25 mouse cellular contexts compared by ENCODE assay signal in genomic region chr9:114506564-114506963, GRCm38 (mm10). TPM values are rescaled to one million over a fixed set of nuclear protein-coding genes. Genes with fewer than 3 reads are reported as not detected.
DNase-seq lines count a peak whose midpoint lies in the region; ATAC-seq and TF ChIP-seq lines count a peak whose summit lies in the region.
"Had no signal": no experiment of that assay in that cellular context is flagged by ENCODE, and none has a peak within 500 bp of the region (broad histone marks: within the 10 kb centered on the region; RNA-seq: fewer than 3 reads in every experiment).

No protein-coding gene starts in this region.

- no peak overlapping the region for H3K4me3 ChIP-seq in lung, postnatal 0 days (ENCODE audit: low read depth, low read length)
- no peak overlapping the region for H3K4me3 ChIP-seq in lung, adult 2 months (replicated peaks; ENCODE audit: extremely low read depth, low read depth, low read length)
- H3K4me3 ChIP-seq in ES-Bruce4 (ENCODE audit: low read depth, low read length) = no peak overlapping the region

- whole genome bisulfite sequencing in lung, postnatal 0 days = 54% methylated on average over 4 of the region's 4 CpGs
- 56% methylated on average over 4 of the region's 4 CpGs for whole genome bisulfite sequencing in lung, adult 2 months

- H3K9me3 ChIP-seq in lung, postnatal 0 days (ENCODE audit: low read length) = no peaks in the 10 kb centered on the region
- H3K9me3 ChIP-seq in ES-Bruce4 (replicated peaks; ENCODE audit: control insufficient read depth, insufficient read depth, low read length, poor library complexity, severe bottlenecking) = no peaks in the 10 kb centered on the region
- H3K9me3 ChIP-seq: G1E had no signal

- no peak for TF ChIP-seq EP300 in lung, postnatal 0 days (IDR thresholded peaks at IDR 0.05)
- no peak for TF ChIP-seq EP300 in ES-Bruce4 (IDR thresholded peaks at IDR 0.05; ENCODE audit: insufficient read depth, low read depth, low read length)

- no peaks in the 10 kb centered on the region for H3K36me3 ChIP-seq in lung, postnatal 0 days (ENCODE audit: insufficient read depth, low read length)
- peaks cover 40% of the 10 kb centered on the region for H3K36me3 ChIP-seq in ES-Bruce4 (ENCODE audit: control insufficient read depth, insufficient read depth, low read length, poor library complexity, severe bottlenecking)
- H3K36me3 ChIP-seq: G1E had no signal

- TF ChIP-seq CTCF in lung, postnatal 0 days (IDR thresholded peaks at IDR 0.05) = no peak
- TF ChIP-seq CTCF in lung, adult 2 months (IDR thresholded peaks at IDR 0.05; ENCODE audit: insufficient read depth, low read length) = no peak
- TF ChIP-seq CTCF in ES-Bruce4 (IDR thresholded peaks at IDR 0.05; ENCODE audit: low read depth, low read length) = no peak

- H3K4me2 ChIP-seq in lung, postnatal 0 days (replicated peaks; ENCODE audit: low read depth, low read length) = no peak overlapping the region

- H3K27me3 ChIP-seq in lung, postnatal 0 days (replicated peaks; ENCODE audit: insufficient read depth, low read length) = no peaks in the 10 kb centered on the region
- H3K27me3 ChIP-seq in ES-Bruce4 (ENCODE audit: control insufficient read depth, insufficient read depth, low read length, poor library complexity, severe bottlenecking) = no peaks in the 10 kb centered on the region
- H3K27me3 ChIP-seq: CH12.LX, Patski had no signal

- H3K9ac ChIP-seq in lung, postnatal 0 days (replicated peaks; ENCODE audit: low read depth) = no peak overlapping the region
- H3K9ac ChIP-seq in ES-Bruce4 (ENCODE audit: low read depth, poor library complexity, severe bottlenecking) = no peak overlapping the region

- DNase-seq in lung, postnatal 0 days (ENCODE audit: low spot score) = no peak
- no peak for DNase-seq in lung, adult 2 months
- peak; percentile 84 for DNase-seq in 416B (ENCODE audit: low read depth)
- no peak for DNase-seq in frontal cortex, adult 2 months (ENCODE audit: extremely low spot score in 1 of 2, low spot score in 1 of 2)
- DNase-seq in kidney, postnatal 25 days = no peak
- DNase-seq: adrenal gland, adult 2 months; adrenal gland, adult 8-10 months; adrenal gland, postnatal 10 days; adrenal gland, postnatal 14 days; adrenal gland, postnatal 25 days; adrenal gland, postnatal 36 days; B cell, adult 2 months; cerebellum, adult 11 months; cerebellum, adult 11-12 months; cerebellum, adult 18-20 months; cerebellum, adult 2 months; cerebellum, adult 8-10 months had no signal

- H3K4me1 ChIP-seq in lung, postnatal 0 days (ENCODE audit: insufficient read depth, low read depth, low read length) = no peaks in the 10 kb centered on the region
- H3K4me1 ChIP-seq in lung, adult 2 months (ENCODE audit: control insufficient read depth, insufficient read depth, low read length) = no peaks in the 10 kb centered on the region
- H3K4me1 ChIP-seq in ES-Bruce4 (ENCODE audit: control insufficient read depth, insufficient read depth, low read length) = peaks cover 1% of the 10 kb centered on the region

- no peak for TF ChIP-seq POLR2A in lung, adult 2 months (IDR thresholded peaks at IDR 0.05; ENCODE audit: borderline replicate concordance, extremely low read depth, low read depth, low read length)
- TF ChIP-seq POLR2A in ES-Bruce4 (IDR thresholded peaks at IDR 0.05; ENCODE audit: insufficient read depth, low read length) = no peak

- ATAC-seq in lung, postnatal 0 days = peak; percentile 57
- ATAC-seq: Patski had no signal

- H3K27ac ChIP-seq in lung, postnatal 0 days (ENCODE audit: low read length) = no peak overlapping the region
- peak overlapping the region; percentile 39 for H3K27ac ChIP-seq in ES-Bruce4 (ENCODE audit: insufficient read depth, low read length)

RNA-seq across cellular contexts. Expression of gene Ccr4, which starts 1.8 kb away (rescaled TPM):
- polyA plus RNA-seq in lung, postnatal 0 days (2015; fragmentation: Nextera tagmentation; extraction: Ambion mirVana) = not detected in 2 replicates
- polyA plus RNA-seq in lung, adult 2 months (2012; rRNA removed) = 0.69 and 0.75 TPM in 2 replicates
- 0.57 and 1.4 TPM in 2 replicates for polyA plus RNA-seq in ES-Bruce4 (2011; ENCODE audit: insufficient read depth, insufficient read length, low read depth, missing spikeins)
- polyA plus RNA-seq in frontal cortex, adult 2 months (2012; rRNA removed) = not detected in 2 replicates
- polyA plus RNA-seq: adrenal gland, adult 2 months; brain, embryonic 14.5 days; C2C12; cerebellum, adult 2 months; G1E; Patski had no signal

RNA-seq across cellular contexts. Expression of gene C130032M10Rik, which starts 8.9 kb away (rescaled TPM):
- polyA plus RNA-seq in lung, postnatal 0 days (2015; fragmentation: Nextera tagmentation; extraction: Ambion mirVana) = 0.33 TPM in 1 of 2 replicates, not detected in the other
- polyA plus RNA-seq in lung, adult 2 months (2012; rRNA removed) = not detected in 2 replicates
- polyA plus RNA-seq in ES-Bruce4 (2011; ENCODE audit: insufficient read depth, insufficient read length, low read depth, missing spikeins) = not detected in 2 replicates
- polyA plus RNA-seq in frontal cortex, adult 2 months (2012; rRNA removed) = 0.17 TPM in 1 of 2 replicates, not detected in the other
- polyA plus RNA-seq: activated CD4-positive, CD25-positive, alpha-beta regulatory T cell, adult 4 months; adrenal gland, adult 2 months; brain, embryonic 14.5 days; C2C12; CD4-positive, CD25-positive, alpha-beta regulatory T cell, adult 4 months; cerebellum, adult 2 months; G1E; Patski had no signal

RNA-seq across cellular contexts. Expression of gene Trim71, which starts 57.6 kb away (rescaled TPM):
- polyA plus RNA-seq in lung, postnatal 0 days (2015; fragmentation: Nextera tagmentation; extraction: Ambion mirVana) = 0.30 and 0.32 TPM in 2 replicates
- 0.05 and 0.08 TPM in 2 replicates for polyA plus RNA-seq in lung, adult 2 months (2012; rRNA removed)
- 120 and 122 TPM in 2 replicates for polyA plus RNA-seq in ES-Bruce4 (2011; ENCODE audit: insufficient read depth, insufficient read length, low read depth, missing spikeins)
- polyA plus RNA-seq in frontal cortex, adult 2 months (2012; rRNA removed) = 0.13 and 0.26 TPM in 2 replicates
- polyA plus RNA-seq: adrenal gland, adult 2 months; CD4-positive, CD25-positive, alpha-beta regulatory T cell, adult 4 months; G1E; Patski had no signal

Comparison
In these comparisons a context has a peak if more than half of its experiments do, and no peak if none do; other contexts are left out.
1. RNA of gene Trim71, which starts 57.6 kb away (polyA plus RNA-seq): 120 to 122 TPM in ES-Bruce4; 0.30 to 0.32 TPM in lung, postnatal 0 days, 0.13 to 0.26 TPM in frontal cortex, adult 2 months and 0.05 to 0.08 TPM in lung, adult 2 months; every median in the first group is over 10 times any median in the second.